Mouse (Mus musculus) kidney, adult 11 months (tissue): ENCODE measurements around the gene Kcnip1.

Experiments
- DNase-seq: peaks from one replicate; pipeline ENCODE4 v3.0.0; 2022

Kcnip1 gene

DNA sequence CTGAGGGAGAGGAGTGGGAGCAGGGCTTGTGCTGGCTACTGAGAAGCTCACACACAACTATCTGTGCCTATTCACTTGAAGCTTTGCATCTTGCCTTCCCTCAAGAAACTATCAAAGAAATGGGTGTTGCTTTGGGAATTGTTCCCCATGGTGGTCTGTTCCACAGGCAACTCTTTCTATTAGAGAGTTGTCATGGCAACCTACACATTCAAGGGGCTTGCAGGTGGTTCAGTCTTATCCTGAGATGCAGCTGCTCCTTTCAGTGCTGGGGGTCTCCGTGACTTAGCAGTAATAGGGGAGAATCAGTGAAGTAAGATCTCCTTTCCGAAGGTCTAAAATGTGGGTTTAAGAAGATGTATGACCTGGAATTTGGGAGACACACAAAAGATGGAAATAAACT, 102.6 kb downstream of the Kcnip1 start:
- no peak for DNase-seq

DNA sequence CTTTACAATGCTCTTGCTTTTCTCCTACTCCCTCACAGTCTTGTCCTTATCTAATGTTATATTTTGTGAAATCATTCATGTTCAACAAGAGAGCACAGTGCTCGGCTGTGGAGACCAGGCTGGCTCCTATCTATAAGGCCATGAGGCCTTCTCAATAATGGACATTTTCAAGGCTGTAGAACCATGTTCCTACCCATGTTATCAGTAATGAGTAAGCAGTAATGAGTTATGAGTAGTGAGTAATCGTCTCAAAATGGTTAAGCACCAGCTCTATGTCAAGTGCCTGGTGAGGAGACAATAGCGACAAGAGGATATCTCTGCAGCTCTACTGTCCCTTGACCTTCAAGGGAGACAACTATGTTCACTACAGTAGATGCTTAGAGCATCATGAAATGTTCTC, 105.3 kb downstream of the Kcnip1 start:
- no peak for DNase-seq

DNA sequence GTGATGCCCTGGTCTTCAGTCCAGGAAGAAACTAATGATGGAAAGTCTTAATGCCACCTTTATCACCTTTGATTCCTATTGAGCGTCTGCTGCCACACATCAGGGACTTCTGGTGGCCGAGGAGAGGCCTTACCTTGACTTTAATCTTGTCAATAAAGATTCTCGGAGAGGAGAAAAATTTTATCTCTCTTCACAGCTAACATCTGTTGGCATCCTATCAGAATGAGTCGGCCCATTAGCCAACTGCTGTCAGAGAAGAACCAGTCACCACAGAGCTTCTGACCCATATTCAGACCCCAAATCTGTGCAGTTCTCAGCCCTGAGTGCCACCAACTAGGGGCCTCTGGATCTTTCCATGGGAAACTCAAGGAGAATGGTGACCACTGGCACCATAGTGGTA, 107.0 kb downstream of the Kcnip1 start:
- no peak for DNase-seq

DNA sequence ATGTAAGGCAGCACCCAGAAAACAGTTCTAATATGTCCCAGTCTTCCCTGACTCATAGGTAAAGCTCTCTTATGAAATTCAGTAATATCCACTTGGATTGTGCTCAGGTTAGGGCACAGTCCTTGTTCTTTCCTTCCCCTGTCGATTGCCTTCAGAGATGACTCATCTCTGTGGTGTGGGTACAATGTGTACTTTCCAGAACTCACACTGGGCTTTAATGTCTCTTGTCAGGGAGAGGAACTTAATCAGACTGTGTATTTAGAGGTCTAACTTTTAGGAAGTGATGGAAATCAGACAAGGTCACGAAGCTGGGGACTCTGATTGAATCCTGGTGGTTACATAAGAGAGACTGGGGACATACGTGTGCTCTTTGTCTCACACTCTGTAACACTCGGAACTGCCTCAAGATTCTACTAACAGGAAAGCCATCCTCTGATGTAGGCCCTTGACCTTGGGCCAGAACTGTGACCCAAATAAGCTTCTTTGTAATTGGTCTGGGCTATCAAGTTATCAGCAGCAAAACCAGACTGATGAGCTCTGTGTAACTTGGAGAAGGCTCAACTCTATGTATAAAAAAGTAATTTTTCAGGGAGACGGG, 110.1 kb downstream of the Kcnip1 start:
- DNase-seq, result no peak

DNA sequence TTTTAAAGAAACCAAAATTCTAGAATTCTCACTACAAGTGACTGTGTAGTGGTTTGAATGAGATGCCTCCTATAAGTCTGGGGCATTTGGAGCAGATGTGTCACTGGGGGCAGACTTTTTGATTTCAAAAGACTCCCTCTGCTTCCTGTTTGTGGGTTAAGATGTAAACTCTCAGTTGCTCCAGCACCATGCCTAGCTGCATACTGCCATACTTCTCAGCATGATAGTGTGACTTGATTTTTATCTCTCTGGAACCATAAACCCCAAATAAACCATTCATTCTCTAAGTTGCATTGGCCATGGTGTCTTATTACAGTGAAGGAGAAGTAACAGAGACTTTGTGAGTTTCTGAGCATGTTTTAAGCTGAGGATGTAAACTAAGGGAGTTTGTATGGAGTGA, 118.0 kb downstream of the Kcnip1 start:
- no peak for DNase-seq

DNA sequence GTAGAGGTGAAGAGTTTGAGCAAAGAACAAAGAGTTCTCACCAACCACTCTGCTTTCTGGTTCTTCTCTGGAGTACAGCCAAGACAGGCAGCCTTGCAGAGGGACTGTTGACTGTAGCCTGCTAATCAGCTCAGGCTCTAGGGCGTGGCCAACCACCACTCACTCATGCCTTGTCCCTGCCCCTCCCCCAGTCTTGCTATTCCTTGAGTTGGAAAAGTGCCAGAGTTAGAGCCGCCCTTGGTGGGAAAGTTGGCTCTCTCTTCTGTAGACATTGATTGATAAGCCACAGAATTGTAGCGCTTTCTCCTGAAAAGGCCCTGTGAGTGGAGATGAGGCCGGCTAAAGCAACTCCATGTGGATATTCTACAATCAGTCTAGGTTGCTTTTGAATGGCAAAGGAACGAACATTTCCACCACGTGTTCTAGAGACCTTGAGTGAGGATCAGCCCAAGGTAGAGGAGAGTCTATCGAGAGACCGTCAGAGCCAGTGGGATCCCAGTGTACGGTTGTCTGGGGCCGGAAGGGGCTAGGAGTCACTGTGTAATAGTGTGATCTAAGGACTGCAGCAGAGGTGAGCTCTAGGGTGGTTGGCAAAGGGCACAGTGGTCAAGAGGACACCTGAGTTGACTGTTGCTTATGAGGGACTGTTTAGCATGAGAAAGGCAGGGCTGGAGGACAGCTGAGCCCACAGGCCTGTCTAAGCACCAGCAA, 119.7 kb downstream of the Kcnip1 start:
- DNase-seq, result no peak

DNA sequence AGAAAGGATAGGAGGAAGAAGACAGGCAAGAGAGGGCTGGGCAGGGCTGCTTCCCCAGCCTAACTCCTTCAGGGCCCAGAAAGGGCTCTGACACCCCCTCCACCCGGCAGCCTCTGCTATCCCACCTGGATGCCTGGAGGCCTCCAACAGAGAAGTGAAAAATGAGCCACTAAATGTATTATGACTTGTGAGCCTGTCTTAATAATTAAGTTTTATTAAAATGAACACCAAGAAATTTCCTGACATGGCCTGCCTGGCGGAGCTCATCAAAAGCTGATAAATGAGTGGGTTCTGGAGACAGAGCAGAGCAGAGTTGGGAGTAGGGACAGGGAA, 120.3 kb downstream of the Kcnip1 start:
- no peak for DNase-seq

DNA sequence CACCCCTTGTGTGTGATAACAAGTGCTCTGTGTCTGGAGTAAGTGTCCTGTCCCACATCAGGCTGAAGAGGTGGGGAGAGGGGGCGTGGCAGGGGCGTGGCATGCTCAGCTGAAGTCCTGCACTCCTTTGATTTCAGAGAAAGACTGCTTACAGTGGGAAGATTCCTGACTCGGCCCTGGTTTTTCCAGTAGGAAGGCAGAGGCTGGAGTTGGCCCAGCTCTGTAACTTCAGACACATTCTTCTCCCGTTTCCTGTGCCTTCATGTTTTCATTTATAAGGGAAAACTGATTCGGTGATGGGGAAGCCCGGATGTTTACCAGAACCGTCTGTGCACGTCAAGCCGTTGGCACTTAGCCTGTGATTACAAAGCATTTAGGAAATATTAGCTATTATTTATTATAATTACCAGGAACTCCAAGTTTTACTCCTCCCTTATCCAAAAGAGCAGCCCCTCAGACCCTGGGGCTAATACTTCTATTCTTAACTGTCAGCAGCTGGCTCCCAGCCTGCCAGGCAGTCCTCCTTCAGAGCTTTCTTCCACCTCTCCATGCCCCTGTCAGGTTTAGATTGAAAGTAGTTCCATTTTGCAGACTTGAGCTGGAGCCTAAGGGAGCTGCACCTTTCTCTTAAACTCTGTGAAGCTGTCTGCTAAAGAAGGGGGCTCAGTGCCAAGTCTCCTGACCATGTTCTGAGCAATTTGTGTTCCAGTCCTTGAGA, 120.8 kb downstream of the Kcnip1 start:
- peak; percentile 21 for DNase-seq

DNA sequence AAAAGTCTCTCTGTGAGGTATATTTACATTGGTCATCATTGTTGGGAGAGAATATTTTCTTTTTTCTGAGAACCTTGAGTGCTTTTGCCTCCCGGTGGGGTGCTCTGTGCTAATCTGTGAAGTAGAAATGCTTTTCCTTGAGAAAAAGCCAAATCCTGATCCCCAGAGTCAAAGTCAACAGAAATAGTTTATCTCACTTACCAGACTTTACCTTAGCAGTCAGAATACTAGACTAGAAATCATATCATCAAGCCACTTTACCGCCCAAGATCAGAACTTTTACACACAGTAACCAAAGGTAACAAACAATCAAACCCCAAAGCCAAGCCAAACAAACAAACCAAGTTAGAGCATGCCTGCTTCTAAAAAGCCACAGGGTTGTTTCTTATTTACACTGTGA, 122.7 kb downstream of the Kcnip1 start:
- no peak for DNase-seq

DNA sequence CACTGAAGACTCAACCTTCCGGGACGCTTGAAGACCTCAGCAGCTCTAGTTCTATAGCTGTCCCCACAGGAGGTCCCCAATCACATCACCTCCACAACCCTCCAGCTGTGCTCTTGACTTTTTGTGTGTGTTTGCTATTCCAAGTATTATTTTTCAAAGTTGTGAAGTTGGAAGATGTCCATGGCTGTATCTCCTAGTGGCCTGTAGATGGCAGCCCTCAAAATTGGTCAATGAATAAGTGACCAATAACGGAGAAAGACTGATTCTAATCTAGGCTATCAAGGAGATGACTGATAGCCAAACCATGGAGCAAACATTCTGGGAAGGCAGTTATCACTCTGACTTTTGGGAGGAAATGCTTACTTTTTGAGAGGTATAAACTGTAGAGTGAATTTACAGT, 123.4 kb downstream of the Kcnip1 start:
- DNase-seq, result no peak

DNA sequence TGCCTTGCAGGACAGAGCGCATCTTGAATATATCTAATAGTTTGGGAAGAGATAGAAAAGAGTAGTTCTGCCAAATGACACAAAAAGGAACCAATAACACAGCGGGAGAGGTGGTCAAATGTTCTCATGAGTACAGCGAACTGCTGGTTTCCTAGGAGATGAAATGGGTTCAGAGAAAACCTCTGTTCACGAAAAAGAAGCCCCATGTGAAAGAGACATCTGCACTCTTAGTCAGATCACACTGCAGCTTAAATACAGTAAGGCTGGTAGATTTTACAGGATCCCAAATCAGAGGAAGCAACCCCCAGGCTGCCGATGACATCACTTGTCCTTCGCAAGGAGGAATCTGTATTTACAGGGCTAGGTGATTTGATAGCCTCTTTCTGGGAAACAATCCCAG, 126.2 kb downstream of the Kcnip1 start:
- DNase-seq, result no peak

DNA sequence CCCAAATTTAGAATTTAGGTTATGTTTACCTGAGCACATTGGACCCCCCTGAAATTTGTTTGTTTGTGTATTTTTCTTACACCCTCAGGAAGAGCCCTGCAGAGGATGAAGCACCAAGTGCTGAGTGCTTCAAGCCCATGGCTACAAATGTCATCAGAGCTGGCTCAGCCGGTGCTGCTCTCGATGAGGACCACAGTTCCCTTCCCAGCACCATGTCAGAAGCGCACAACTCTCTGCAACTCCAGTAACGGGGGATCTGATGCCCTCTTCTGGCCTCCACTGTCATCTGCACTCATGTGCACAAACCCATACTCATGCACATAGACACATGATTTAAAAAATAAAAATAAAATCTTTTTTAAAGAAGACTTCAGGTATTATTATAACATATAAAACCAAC, 128.7 kb downstream of the Kcnip1 start:
- no peak for DNase-seq

DNA sequence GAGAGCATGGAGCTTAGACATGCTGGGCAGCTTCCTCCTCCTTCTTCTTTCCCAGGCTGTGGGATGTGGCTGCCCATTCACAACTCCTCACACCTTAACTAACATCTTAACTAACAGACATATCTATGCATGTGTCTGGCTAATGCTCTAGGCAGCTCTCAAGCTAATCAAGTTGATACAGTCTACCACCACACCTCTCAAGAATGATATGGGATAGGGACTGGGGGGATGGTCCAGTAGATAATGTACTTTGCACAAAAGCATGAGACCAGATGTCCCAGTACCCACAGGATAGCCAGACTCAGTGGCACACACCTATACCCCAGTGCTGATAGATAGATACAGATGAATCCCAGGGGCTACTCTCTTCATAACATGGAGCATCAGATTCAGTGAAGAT, 131.1 kb downstream of the Kcnip1 start:
- no peak for DNase-seq

DNA sequence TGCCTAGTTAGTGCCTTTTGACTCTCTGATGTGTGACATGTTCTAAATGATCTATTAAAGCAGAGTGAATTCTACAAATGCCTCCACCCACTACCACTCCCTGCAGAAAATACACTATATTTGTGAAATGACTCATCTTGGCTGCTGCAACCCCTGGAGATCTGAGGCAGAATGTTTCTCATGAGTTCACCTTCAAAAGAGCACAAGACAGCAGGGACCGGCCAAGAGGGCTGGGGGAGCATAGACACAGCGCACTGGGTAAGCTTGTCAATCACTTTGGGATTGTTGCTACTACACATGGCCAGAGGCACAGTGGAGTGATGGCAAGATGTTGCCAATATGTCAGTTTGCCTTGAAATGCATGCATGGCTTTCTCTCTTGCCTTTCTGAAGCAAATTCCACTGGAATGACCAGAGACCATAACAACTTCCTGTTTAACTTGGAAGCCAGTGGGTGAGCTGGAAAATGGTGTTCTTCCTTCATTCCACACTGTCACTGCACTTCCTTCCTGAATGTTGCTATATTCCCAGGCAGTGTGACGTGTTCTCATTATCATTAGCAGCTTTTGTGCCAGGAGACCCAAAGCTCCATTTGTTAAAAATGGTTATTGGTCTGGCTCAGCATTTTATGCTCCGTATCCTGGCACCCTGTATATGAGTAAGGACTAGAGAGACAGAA, 131.9 kb downstream of the Kcnip1 start:
- no peak for DNase-seq

DNA sequence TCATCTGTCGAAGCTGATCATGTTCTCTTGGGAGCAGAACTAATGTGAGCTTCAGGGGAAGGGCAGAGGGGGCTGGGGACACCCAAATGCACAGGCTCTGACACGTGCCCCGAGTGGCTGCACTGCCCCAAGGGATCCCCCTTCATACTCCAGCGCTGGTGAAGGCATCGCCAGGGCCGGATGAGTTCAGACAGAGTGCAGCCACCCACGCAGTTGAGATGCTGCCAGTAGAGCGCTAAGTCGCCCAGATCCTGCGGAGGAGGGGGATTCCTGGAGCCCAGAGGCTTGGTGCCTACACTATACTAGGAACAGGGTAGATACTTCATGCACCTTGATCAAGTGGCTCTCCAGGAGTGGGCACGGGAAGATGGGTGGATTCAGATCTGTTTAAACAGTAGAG, 143.3 kb downstream of the Kcnip1 start:
- DNase-seq, result peak; percentile 14

DNA sequence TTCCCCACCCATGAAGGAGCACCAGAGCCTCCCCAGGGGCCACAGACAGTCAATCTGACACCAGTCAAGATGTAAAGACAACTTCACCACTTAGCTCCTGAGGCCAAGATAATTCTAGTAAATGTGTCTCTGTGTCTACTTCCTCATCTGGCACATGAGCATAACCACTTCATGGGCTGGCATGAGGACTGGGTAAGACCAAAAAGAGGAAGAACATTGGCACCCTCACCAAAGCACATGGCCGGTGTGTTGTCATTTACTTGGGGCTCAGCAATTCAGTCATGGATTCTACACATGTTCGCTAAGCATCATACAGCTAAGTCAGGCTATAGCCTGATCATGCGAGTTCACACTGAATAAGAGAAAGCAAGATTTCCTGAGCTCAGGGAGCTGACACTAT, 144.3 kb downstream of the Kcnip1 start:
- no peak for DNase-seq

DNA sequence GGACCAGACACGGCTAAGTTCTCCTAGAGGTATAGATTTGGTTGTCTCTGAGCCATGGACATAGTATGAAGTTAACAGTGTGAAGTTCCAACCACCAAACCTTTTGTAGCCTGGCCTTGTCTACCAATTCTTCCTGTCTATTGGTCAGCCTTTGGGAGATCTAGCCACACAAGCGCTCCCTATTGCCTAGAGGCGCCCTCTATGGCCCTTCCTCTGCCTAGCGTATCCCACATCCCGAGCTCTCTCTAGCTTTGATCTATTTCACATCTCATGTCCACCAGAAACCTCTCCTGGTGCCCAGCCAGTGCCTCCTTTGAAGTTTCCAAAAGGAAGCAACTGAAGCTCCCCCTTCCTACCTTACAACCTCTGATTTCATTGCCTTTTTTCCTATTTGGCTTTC, 147.0 kb downstream of the Kcnip1 start:
- DNase-seq, result no peak

DNA sequence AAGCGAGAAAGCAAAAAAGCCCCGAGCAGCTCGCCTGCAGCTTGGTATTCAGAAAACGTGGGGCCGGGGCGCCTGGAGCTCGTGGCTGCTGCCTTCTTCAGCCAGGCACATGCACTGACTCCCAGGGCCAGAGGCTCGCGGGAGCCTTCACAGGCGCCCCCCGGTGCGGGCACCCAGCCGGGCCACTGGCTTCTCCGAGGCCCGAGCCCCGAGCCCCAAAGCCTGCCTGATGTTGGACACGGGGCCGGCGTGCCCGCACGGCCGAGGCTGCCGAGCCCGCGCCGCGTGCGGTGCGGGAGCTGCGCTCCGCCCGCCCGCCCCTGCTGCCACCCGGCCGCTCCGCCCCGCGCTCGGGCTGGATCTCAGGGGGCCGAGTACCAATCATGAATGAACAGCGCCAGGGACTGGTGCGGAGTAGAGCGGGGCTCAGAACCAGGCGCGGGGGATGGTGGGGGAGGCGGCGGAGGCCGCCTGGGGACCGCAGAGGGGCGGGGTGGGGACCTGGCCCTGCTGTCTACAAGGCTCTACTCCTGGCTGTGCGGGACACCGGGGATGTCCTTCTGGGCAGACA, 149.6 kb downstream of the Kcnip1 start:
- DNase-seq, result no peak

DNA sequence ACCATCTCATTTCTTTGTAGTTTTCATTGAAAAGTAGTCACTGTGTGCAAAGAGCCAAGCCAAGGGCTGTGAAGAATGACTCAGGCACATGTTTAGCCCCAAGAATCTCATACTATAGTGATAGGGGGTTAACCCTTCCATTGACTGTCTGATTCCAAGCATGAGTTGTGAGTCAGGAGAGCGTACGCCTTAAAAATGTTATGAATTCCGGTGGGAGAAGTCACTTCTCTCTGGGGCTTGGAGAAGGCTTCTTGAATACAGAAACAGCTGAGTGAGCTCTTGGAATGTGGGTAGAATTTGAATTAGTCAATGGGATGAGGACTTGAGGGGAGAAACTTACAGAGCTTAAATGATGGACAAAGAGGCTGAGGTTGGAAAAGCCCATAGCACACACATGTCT, 153.9 kb downstream of the Kcnip1 start:
- DNase-seq, result no peak

DNA sequence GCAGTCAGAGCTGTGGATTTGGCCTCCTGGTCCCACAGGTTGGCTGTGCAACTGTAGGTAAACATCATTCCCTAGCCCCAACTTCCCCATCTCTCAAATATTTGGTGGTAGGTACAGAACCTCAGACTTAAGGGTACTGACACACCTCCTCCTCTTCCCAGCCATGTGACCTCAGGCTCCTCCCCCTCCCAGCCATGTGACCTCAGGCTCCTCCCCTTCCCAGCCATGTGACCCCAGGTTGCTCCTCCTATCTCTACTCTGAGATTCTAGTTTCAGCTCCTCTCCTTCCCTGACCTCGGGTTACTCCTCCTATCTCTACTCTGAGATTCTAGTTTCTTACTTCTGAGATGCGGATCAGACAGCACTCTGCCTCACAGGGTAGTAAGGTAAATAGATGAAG, 163.2 kb downstream of the Kcnip1 start:
- no peak for DNase-seq

DNA sequence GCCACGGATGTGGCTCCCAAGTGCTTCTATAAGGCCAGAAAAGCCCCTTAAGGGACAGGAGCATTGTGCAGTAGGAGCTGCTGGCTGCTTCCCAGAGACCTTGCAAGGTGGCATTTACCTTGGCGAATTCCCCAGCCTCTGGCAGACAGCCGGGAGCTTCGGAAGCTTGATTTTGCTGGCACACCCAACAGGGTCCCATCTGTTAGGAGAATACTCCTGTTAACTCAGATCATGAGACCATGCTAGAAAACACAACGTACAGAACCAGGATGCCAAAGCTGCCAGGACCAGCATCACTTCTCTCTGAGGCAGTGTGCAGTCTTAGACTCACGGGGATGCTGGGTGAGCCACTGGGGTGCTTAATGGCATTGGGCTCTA, 165.1 kb downstream of the Kcnip1 start:
- DNase-seq, result no peak

DNA sequence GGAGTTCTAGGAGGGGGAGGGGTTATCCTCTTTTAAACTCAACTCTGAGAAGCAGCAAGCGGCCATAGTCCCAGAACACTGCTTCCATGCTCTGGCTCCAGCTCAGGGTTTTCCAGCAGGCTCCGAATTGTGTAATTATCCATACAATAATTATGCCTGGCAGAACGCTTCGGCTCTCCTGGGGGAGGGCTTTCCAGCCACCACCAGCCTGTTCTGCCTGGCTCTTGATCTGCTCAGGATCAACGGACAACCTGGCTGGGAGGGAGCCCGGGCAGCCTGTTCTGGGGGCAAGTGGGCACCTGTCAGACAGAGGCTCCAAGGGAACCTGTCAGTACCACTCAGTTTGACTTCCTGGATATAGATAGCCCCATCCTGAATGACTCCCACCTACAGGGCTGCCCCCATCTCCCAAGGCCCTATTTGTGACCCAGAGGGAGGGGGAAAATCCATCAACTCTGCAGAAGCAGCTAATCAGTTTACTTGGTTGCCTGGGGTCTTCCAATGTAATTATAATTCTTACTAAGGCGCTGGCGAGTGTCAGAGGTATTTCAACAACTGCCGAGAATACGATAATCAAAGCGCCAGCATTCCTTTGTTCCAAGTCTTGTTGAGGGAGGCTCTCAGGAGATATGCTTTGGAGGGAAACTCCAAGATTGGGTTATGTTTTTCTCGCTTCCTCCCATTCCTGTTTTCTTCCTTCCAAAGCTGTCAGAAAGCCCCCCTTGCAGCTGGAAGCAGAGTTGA, 165.7 kb downstream of the Kcnip1 start:
- DNase-seq, result peak; percentile 16

DNA sequence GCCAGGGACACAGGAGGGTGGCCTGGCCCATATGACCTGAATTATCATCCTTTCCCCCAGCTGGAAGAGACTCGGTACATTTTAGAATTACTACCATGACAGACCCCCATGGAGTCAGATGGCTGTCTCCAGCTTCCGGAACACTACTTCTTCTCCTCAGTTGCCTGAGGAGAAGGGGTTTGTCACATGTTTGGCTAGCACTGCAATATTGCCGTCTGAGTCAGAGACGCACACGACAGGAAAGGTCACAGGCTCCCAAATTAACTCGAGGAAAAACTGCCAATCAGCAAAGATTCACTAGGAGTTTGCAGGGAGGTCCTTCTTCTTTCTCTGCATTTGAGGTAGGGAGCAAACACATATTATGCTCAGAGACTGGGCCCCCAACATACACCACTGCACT, 168.2 kb downstream of the Kcnip1 start:
- DNase-seq, result no peak
